Mouse (Mus musculus) embryonic stem cell, embryonic (primary cell): ENCODE measurements at regions not wholly inside any gene's neighbourhood (a gene's known extent, or its start where the extent isn't known, plus 50 kb on each side); places are given as distances from the start of the nearest gene placed in this dataset.

ENCODE experiments used
- CTCF ChIA-PET, 4 experiments: fragments of 300-600 bp in 2 of 4; fragments of 350-600 bp in 2 of 4; sonication (Branson Sonifier 250); formaldehyde crosslinking; loops; one replicate each; lab custom pipeline; 2022; ENCODE audit warnings: inconsistent platforms in 2 of 4; lab: Charles Lee
- POLR2A ChIA-PET, 4 experiments: fragments of 300-600 bp in 2 of 4; fragments of 350-600 bp in 2 of 4; sonication (Branson Sonifier 250); formaldehyde crosslinking; loops; one replicate each; lab custom pipeline; 2022; ENCODE audit warnings: antibody characterized with exemption in 4 of 4, inconsistent platforms in 1 of 4; lab: Charles Lee

DNA sequence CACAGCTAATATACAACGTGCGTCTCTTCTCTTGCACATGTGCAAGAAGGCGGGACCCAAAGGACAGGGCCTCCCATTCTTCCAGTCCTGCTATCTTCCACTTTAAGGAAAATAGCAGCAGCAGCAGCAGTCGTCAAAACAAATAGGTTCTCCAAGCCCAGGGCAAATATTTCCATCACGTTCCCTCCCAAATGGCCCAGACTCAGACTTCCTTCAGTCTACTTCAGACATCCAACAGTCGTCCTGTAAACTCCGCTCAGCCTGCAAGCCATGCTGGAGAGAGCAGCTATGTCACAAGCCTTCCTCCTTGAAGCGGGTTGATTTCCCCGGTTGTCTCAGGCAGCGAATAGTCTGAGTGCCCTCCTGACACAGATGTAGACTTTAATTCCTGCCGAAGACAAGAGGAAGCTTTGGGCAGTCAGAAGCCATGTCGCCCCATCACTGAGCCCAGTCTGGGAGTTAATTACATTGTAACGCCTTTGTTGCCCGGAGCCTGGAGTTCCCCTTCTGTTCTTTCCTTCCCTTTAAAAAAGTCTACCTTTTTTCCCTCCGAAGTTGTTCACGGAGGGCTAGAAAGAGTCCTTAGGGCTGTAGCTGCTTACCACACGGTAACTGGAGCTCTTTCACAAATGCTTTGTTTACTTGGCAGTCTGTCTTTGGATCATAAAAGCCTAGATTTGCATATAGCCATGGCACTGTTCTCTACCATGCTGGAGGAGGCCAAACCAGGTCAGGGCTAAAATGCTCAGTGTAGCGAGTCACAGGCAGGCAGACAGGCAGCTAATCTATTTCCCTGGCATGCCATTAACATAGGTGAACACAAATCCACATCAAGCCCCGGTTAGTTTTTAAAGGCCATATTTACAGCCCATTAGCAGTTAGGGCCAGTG, 236.7 kb downstream of the Gm10260 start:
- CTCF ChIA-PET = interaction anchor here in 3 of 4 experiments (0.6 to 1.6 kb wide), 4 partner anchors 78 to 415 kb away, joined by 3 to 7 read pairs (median 6); no protein-coding TSS in a partner anchor
- POLR2A ChIA-PET = interaction anchor here in 3 of 4 experiments (0.5 to 2.2 kb wide), 21 partner anchors 8 to 429 kb away, joined by 3 to 15 read pairs (median 3); partner anchors contain the start of gene Enc1 (in 1 of the 3)

DNA sequence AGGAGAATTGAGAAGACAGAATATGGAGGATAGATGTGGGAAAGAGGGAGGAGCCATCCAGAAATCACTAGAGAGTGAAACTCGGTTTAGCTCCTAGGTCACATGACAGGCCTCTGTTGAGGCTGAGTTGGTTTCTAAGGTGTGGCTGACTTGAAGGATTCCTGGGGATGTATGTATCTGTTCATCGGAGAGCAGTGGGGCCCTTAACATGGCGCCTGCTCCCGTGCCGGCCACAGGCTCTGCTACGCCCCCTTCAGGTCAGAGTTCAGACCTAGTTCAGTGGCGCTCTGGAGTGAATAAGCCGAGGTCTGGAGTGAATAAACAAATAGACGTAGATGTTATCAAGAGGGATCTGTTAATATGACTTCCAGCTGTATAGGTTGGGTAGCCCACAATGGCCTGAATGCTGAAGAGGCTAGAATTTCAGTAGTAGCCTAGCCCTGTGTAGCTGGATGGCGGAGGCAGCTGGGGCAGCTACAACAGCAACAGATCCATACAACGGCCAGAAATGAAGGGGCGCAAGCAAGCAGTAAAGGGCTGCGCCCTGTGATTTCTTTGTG, 239.4 kb downstream of the Gm10260 start:
- CTCF ChIA-PET = interaction anchor here (0.6 to 1.2 kb wide), 6 partner anchors 40 to 281 kb away, joined by 3 to 6 read pairs (median 3); no protein-coding TSS in a partner anchor

DNA sequence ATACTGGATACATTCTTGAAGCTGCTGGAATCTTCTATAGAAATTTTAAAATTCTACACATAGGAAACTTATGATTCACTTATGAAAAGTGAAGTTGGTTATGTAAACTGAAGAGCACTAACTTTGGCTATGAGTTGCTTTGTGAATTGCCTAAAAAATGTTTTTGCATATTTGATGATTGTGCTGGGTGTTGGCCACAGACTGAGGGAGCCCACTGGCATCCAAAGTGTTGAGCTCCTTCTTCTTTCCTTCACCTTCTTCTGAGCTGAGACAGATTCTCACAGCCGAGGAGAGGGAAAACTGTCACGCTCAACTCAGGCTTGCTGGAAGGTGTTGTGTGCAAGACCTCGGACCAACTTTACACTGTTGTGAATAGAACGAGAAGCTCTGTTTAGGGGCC, 243.7 kb downstream of the Gm10260 start:
- CTCF ChIA-PET = interaction anchor here in 2 of 4 experiments (0.7 kb wide), 2 partner anchors 18 to 252 kb away, joined by 3 read pairs; no protein-coding TSS in a partner anchor

More for the DNA sequence above, 239.4 kb downstream of the Gm10260 start:
- POLR2A ChIA-PET = interaction anchor here in 3 of 4 experiments (0.5 to 1.3 kb wide), 10 partner anchors 10 to 443 kb away, joined by 3 to 9 read pairs (median 4); partner anchors contain the start of gene Enc1 (in 1 of the 3)

DNA sequence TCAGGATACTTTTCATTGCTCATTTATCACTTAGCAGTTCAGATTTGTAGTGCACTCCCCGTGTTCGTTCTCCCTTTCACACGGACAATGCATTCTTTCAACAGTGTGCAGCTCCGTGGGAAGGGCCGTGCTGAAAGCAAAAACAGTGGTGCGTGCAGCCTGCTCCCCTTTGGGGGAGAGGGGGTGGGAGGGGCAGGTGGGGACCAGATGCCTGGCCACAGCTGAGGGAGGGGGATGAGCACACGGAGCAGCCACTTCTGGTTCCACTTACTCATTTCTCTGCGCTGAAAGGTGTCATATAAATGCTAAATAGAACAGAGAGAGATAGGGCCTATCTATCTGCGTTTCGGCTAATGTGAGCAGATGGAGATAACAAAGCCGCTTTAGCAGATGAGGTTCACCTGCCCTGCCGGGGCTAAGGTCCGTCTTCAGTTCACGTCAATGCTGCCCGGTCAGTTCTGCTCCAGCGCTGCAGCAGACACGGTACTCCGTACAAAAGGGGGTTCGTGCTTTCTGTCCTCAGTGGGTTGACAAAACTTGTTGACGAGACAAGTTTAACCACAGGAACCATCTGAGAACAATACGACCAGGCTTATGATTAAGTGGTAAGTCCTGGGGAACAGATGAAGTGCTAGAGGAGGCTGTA, 245.9 kb downstream of the Gm10260 start:
- ChIA-PET CTCF (no interaction called here), POLR2A (interaction anchor here in 2 of 4 experiments (0.6 to 1.7 kb wide), 3 partner anchors 9 to 16 kb away, joined by 3 to 5 read pairs (median 3); no protein-coding TSS in a partner anchor)

More for the DNA sequence above, 243.7 kb downstream of the Gm10260 start:
- POLR2A ChIA-PET = interaction anchor here in 3 of 4 experiments (0.7 to 1.5 kb wide), 5 partner anchors 8 to 279 kb away, joined by 3 to 5 read pairs (median 4); partner anchors contain the start of gene Enc1 (in 1 of the 3)

DNA sequence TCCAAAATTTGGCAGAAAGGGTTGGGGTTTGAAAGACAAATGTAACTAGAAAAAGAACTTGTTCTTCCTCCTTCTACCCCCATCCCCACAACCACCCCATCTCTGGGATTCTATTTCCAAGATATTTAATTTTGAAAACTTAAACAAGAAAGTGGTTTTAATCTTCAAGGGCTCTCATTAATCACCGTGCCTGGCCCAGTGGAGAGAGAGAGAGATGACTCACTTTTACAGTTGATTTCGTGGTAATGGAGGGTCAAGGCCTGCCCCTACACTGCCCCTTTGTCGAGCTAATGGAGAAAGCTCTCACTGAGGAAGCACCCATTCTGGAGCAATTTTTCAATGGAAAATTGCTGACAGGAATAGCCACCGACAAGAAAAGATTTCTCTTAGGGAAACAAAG, 247.9 kb downstream of the Gm10260 start:
- CTCF ChIA-PET = no interaction called here
- POLR2A ChIA-PET = interaction anchor here in 2 of 4 experiments (0.7 to 2.0 kb wide), 7 partner anchors 11 to 74 kb away, joined by 3 to 6 read pairs (median 4); no protein-coding TSS in a partner anchor

DNA sequence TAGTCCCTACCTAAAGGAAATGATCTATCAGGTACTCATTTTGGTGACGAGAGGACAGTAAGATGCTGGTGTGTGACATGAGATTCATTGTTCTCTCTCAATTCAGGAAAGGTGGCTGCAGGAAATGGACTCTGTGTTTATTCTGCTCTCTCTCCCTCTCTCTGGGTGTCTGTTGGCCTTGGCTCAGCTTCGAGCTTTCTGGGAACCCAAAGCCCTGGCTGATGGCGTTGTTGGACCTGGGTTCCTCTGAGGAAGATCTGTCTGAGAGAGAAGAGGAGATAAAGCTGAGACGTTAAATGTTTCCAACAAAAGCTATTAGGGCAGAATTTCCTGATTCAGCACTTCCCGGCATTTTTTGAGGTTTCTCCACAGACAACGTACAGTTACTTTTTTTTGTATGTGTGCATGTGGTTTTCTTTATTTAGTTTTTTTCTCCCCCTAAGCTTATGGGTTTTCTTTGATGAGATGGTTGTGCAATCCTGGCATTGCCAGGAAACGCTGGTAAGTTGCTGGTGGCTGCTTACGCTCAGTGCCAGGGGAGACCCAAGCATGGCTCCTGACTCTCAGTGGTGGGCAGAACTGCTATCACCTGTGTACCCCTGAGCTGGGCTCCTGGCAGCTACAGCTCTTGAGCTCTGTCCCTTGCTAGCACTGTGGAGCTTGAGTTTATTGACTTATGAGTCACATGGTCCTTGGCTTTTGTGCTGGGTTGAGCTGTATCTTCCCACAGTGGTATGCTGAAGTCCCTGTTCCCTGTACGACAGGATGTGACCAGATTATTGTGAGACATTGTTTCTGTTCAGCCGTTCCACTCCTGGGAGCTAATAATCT, 249.8 kb downstream of the Gm10260 start:
- CTCF ChIA-PET = interaction anchor here in 2 of 4 experiments (0.6 to 1.2 kb wide), 3 partner anchors 37 to 264 kb away, joined by 3 to 4 read pairs (median 3); no protein-coding TSS in a partner anchor
- POLR2A ChIA-PET = interaction anchor here (0.6 to 2.0 kb wide), 23 partner anchors 9 to 496 kb away, joined by 3 to 7 read pairs (median 3); no protein-coding TSS in a partner anchor

DNA sequence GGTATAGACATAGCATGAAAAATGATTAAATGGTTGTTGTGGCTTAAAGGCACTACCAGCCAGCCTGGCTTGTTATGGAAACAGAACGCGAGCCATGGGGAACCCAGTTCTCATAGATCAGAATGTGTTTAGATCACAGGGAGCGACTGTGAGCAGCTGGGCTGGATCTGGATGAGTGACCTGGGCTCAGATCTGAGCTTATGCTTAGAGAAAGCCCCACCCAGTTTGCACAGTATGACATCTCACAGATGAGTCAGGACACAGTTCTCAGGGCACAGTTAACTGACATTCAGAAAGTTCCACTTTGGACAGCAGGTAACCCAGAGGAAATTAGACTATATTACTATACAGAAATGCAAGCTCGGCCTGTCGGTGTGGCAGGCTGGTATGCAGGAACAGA, 255.5 kb downstream of the Gm10260 start:
- ChIA-PET CTCF (no interaction called here), POLR2A (interaction anchor here in 3 of 4 experiments (0.6 to 23.9 kb wide), 16 partner anchors 10 to 265 kb away, joined by 3 to 340 read pairs (median 4); partner anchors contain the start of gene Enc1 (in 2 of the 3))

DNA sequence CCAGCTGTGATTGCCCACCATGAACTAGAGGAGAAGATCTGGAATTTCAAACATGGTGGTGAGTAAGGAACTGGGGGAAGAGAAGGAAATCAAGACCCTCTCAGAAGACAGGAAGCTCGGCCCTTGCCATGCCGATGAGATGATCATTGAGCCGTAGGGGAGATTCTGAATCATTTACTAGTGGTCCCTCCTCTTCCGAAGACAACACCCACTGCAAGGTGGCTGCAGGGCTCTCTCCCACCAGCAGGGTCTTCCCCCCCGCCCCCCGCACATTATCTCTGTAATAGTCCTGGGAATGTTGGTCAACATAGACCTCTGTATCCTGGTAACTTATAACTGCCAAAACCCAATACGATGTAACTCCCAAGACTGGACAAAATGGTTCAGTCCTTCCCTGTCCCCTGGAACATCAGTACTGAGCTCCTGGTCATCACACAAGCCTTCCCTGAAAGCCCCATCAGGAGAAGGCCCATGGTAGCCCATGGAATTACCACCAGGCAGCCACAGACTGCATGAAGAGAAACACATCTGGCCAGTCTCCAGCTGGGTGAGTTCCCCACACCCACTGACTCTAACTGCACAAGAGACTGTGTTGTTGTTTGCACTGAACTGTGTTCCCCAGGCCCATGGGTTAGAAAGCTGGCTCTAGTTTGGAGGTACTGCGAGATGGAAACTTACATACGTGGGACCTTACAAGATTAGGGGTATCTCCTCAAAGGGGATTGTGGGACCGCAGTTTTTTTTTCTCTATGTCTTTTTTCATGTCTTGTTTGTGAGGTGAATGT, 256.3 kb downstream of the Gm10260 start:
- ChIA-PET POLR2A (interaction anchor here (0.6 to 23.9 kb wide), 24 partner anchors 9 to 435 kb away, joined by 3 to 340 read pairs (median 4); partner anchors contain the start of gene Enc1 (in 2 of the 4)), CTCF (interaction anchor here in 1 of 4 experiments (1.5 kb wide), 1 partner anchor 436 kb away, joined by 4 read pairs; no protein-coding TSS in a partner anchor)

DNA sequence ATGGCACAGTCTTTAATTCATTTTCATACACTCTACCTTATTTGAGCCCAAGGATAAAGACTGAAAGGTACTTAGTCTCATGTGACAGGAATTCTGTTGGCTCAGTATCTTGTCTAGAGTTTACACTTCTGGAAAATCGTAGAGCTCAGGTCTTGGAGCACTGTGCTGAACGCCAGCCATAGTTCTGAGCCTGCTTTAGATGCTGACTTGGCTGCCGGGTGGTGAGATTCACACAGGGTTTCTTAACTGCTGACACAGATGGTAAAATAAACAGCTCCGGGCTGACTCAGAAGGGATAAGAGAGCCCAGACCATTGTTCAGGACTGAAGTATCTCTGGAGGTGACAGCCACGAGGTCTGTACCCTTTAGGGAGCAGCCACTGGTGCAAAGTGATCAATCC, 257.0 kb downstream of the Gm10260 start:
- ChIA-PET CTCF (interaction anchor here in 1 of 4 experiments (1.5 kb wide), 1 partner anchor 437 kb away, joined by 4 read pairs; no protein-coding TSS in a partner anchor), POLR2A (interaction anchor here (0.6 to 23.9 kb wide), 16 partner anchors 9 to 436 kb away, joined by 3 to 340 read pairs (median 4); partner anchors contain the start of gene Enc1 (in 2 of the 4))

DNA sequence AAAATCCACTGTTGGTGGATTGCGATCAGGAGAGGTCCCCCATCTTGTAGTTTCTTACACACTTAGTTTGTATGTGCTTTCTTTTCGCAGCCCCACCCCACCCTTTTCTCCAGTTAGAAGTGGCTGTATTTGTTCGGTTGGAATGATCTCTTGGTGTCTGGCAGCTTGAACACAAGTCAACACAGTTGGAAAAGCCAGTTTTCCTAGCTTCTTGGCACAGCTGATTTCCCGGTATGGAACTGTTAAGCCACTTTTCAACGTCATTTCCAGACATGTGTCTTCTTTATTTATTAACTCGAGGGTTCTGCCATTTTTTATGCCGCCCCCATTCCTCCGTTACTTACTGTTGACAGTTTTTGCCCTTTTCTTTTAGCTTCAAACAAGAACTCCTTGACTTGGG, 259.2 kb downstream of the Enc1 start:
- ChIA-PET CTCF (interaction anchor here in 1 of 4 experiments (2.3 kb wide), 1 partner anchor 106 kb away, joined by 7 read pairs; no protein-coding TSS in a partner anchor), POLR2A (interaction anchor here (0.9 to 23.9 kb wide), 18 partner anchors 9 to 438 kb away, joined by 3 to 340 read pairs (median 4); partner anchors contain the start of gene Enc1 (in 2 of the 4))

DNA sequence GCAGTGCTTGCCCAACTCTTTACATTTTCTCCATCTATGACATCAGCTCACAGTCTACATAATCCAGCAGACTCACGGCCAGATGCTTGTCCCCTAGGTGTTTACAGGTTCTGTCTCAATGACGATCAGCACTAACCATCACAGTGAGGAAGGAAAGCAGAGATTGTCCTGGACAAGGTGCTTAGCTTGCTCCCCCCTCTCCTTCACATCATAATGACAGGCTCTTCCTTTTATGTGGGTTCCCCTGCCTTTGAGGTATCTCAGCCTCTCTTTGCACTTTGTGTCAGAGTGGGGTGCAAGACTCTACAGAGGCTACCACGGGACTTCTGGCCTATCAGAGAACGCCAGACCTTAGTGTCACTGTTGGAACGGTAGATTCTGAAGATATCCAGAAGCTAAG, 258.1 kb downstream of the Enc1 start:
- CTCF ChIA-PET = interaction anchor here in 1 of 4 experiments (1.8 to 2.3 kb wide), 2 partner anchors 108 to 440 kb away, joined by 5 to 7 read pairs; no protein-coding TSS in a partner anchor
- POLR2A ChIA-PET = interaction anchor here (0.7 to 23.9 kb wide), 24 partner anchors 8 to 440 kb away, joined by 3 to 340 read pairs (median 4); partner anchors contain the start of gene Enc1 (in 3 of the 4)

DNA sequence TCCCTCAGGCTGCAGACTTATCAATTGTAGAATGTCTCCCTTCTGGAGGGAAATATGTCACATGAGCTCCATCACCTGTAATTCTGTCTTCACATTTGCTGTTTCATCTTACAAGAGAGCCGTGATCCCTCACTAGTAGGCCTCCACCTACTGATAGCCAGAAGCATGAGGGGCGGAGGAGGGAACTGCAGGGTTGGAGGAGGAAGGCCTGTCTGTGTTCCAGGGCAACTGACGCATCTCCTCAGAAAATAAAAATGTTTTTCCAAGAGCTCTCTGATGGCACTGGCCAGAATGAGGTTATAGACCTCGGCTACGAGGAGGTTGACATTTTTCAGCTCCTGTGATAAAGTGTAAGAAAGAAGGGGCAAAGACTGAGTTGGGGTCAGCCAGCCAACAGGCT, 257.0 kb downstream of the Enc1 start:
- ChIA-PET CTCF (interaction anchor here in 2 of 4 experiments (0.6 to 2.3 kb wide), 3 partner anchors 11 to 441 kb away, joined by 3 to 7 read pairs (median 5); no protein-coding TSS in a partner anchor), POLR2A (interaction anchor here (0.5 to 23.9 kb wide), 22 partner anchors 8 to 431 kb away, joined by 3 to 340 read pairs (median 4); partner anchors contain the start of genes Enc1 (in 3 of the 4) and Fam169a (in 1 of the 4))

DNA sequence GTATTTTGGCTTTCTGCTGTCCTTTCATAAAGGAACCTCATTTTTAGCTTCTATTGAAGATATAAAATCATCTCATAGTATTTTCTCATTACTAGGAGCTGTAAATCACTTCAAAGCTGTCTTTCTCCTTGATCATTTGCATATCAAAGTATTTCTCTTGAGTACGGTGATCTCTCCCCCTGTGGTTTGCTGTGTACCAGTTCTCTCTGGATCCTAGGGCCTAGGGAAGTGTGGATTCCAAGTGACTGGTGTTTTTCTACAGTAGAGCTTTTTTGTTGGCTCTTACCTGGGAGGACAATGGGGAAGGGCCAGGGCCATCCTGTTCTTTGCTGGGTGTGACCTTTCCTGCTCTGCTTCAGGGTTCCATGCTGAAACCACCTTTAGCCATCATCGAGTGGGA, 253.9 kb downstream of the Enc1 start:
- CTCF ChIA-PET = interaction anchor here in 3 of 4 experiments (0.6 to 1.6 kb wide), 4 partner anchors 92 to 1015 kb away, joined by 3 to 10 read pairs (median 3); partner anchors contain the start of gene Enc1 (in 1 of the 3)
- POLR2A ChIA-PET = interaction anchor here (0.6 to 23.9 kb wide), 38 partner anchors 9 to 427 kb away, joined by 3 to 340 read pairs (median 4); partner anchors contain the start of genes Enc1 (in 3 of the 4) and Fam169a (in 1 of the 4)

DNA sequence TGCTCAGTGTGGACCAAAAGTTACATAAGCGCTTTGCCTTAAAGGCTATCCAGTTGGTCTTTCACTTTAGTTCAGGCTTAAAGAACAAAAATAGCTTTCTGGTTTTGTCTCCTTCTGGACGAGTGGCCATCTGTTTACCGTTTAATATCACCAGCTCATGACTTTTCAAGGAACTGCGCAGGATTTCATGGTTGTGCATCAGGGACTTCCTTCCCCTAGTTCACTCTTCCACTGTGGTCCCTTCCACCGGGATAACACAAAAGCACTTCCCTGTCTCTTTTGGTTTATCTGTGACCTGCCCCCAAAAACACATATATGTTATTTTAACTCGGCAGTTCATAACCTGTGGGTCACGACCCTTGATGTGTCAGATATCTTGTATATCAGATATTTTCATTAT, 252.9 kb downstream of the Enc1 start:
- POLR2A ChIA-PET = interaction anchor here (0.6 to 23.9 kb wide), 26 partner anchors 8 to 427 kb away, joined by 3 to 340 read pairs (median 6); partner anchors contain the start of genes Enc1 (in 4 of the 4) and Fam169a (in 1 of the 4)
- CTCF ChIA-PET = interaction anchor here in 2 of 4 experiments (0.6 to 1.6 kb wide), 3 partner anchors 113 to 1014 kb away, joined by 3 to 10 read pairs (median 3); partner anchors contain the start of gene Enc1 (in 1 of the 2)
